In genomic region chr7:127932273-127933031, GRCm38 (mm10) we compare ENCODE assay signal across 9 mouse cellular contexts. TPM values are rescaled to one million over a fixed set of nuclear protein-coding genes. Genes with fewer than 3 reads are reported as not detected.
DNase-seq lines count a peak whose midpoint lies in the region; ATAC-seq and TF ChIP-seq lines count a peak whose summit lies in the region.
"Had no signal": no experiment of that assay in that cellular context is flagged by ENCODE, and none has a peak within 500 bp of the region (broad histone marks: within the 10 kb centered on the region; RNA-seq: fewer than 3 reads in every experiment).

No protein-coding gene starts in this region.

- no peak overlapping the region for H3K27ac ChIP-seq in midbrain, embryonic 11.5 days (ENCODE audit: low read depth, low read length)
- no peak overlapping the region for H3K27ac ChIP-seq in midbrain, embryonic 16.5 days (ENCODE audit: low read length)
- peak overlapping the region; percentile 39 for H3K27ac ChIP-seq in intestine, embryonic 14.5 days (ENCODE audit: low read depth)
- H3K27ac ChIP-seq in liver, embryonic 13.5 days, result peak overlapping the region; percentile 51
- peak overlapping the region; percentile 95 for H3K27ac ChIP-seq in stomach, postnatal 0 days (replicated peaks)
- H3K27ac ChIP-seq: hindbrain, embryonic 12.5 days had no signal

- H3K9ac ChIP-seq in midbrain, embryonic 11.5 days (ENCODE audit: low read length), result no peak overlapping the region
- no peak overlapping the region for H3K9ac ChIP-seq in midbrain, embryonic 16.5 days (ENCODE audit: low read depth, low read length)
- no peak overlapping the region; the same call in 1 of the 2 replicates for H3K9ac ChIP-seq in intestine, embryonic 14.5 days (ENCODE audit: low read length)
- H3K9ac ChIP-seq in liver, embryonic 13.5 days, result no peak overlapping the region
- no peak overlapping the region for H3K9ac ChIP-seq in stomach, postnatal 0 days (ENCODE audit: low read length)
- H3K9ac ChIP-seq: hindbrain, embryonic 12.5 days had no signal

- intact Hi-C loops in left cerebral cortex, postnatal 4 days (cut with DNase I), result no loop called here

- peak; percentile 85 for DNase-seq in midbrain, embryonic 11.5 days (ENCODE audit: low spot score, missing footprints)
- DNase-seq in intestine, embryonic 14.5 days (ENCODE audit: low spot score), result peak; percentile 67
- no peak for DNase-seq in liver, embryonic 13.5 days
- peak; percentile 81 for DNase-seq in stomach, postnatal 0 days (ENCODE audit: low spot score)
- DNase-seq in right cerebral cortex, postnatal 36 days (ENCODE audit: low spot score in 2 of 2), result no peak
- no peak for DNase-seq in left cerebral cortex, postnatal 4 days
- DNase-seq in adipocyte (ENCODE audit: low spot score), result no peak

- no peak overlapping the region for H3K4me3 ChIP-seq in midbrain, embryonic 11.5 days (ENCODE audit: low read depth, low read length)
- H3K4me3 ChIP-seq in midbrain, embryonic 16.5 days (ENCODE audit: low read depth, low read length), result no peak overlapping the region
- no peak overlapping the region for H3K4me3 ChIP-seq in intestine, embryonic 14.5 days (ENCODE audit: low read depth, low read length)
- no peak overlapping the region for H3K4me3 ChIP-seq in liver, embryonic 13.5 days (replicated peaks)
- H3K4me3 ChIP-seq in stomach, postnatal 0 days (ENCODE audit: low read depth, low read length), result no peak overlapping the region
- H3K4me3 ChIP-seq: hindbrain, embryonic 12.5 days had no signal

- no peak overlapping the region for H3K4me2 ChIP-seq in midbrain, embryonic 11.5 days
- no peak overlapping the region for H3K4me2 ChIP-seq in midbrain, embryonic 16.5 days (ENCODE audit: low read length)
- H3K4me2 ChIP-seq in intestine, embryonic 14.5 days (ENCODE audit: low read length), result no peak overlapping the region
- peak overlapping the region; percentile 24; the same call in 1 of the 2 replicates for H3K4me2 ChIP-seq in liver, embryonic 13.5 days
- H3K4me2 ChIP-seq in stomach, postnatal 0 days (replicated peaks; ENCODE audit: low read depth), result no peak overlapping the region; the same call in 1 of the 2 replicates
- H3K4me2 ChIP-seq: hindbrain, embryonic 12.5 days had no signal

- H3K4me1 ChIP-seq in midbrain, embryonic 11.5 days (ENCODE audit: control insufficient read depth, insufficient read depth, low read length), result peaks cover 19% of the 10 kb centered on the region
- peaks cover 10% of the 10 kb centered on the region for H3K4me1 ChIP-seq in midbrain, embryonic 16.5 days (ENCODE audit: control insufficient read depth, insufficient read depth, low read length)
- peaks cover 9% of the 10 kb centered on the region for H3K4me1 ChIP-seq in intestine, embryonic 14.5 days (replicated peaks; ENCODE audit: control insufficient read depth, insufficient read depth, low read length)
- H3K4me1 ChIP-seq in liver, embryonic 13.5 days (replicated peaks), result peaks cover 70% of the 10 kb centered on the region
- peaks cover 5% of the 10 kb centered on the region for H3K4me1 ChIP-seq in stomach, postnatal 0 days (replicated peaks; ENCODE audit: control insufficient read depth, insufficient read depth)

- peaks cover 11% of the 10 kb centered on the region; the same call in 1 of the 2 replicates for H3K27me3 ChIP-seq in midbrain, embryonic 11.5 days (ENCODE audit: control insufficient read depth, insufficient read depth, low read length)
- peaks cover 26% of the 10 kb centered on the region for H3K27me3 ChIP-seq in midbrain, embryonic 16.5 days (ENCODE audit: control insufficient read depth, insufficient read depth, low read depth, low read length)
- peaks cover 6% of the 10 kb centered on the region; the same call in 1 of the 2 replicates for H3K27me3 ChIP-seq in intestine, embryonic 14.5 days (replicated peaks; ENCODE audit: control insufficient read depth, insufficient read depth, low read length)
- no peaks in the 10 kb centered on the region; the same call in 1 of the 2 replicates for H3K27me3 ChIP-seq in liver, embryonic 13.5 days
- H3K27me3 ChIP-seq in stomach, postnatal 0 days (ENCODE audit: control insufficient read depth, insufficient read depth, low read length), result no peaks in the 10 kb centered on the region

- no peak for ATAC-seq in midbrain, embryonic 11.5 days (ENCODE audit: low FRiP score)
- no peak for ATAC-seq in midbrain, embryonic 16.5 days
- no peak for ATAC-seq in intestine, embryonic 14.5 days (replicated peaks; ENCODE audit: low FRiP score, low TSS enrichment, low read depth)
- ATAC-seq in liver, embryonic 13.5 days (ENCODE audit: low read depth), result no peak
- ATAC-seq in stomach, postnatal 0 days (ENCODE audit: low FRiP score, low TSS enrichment), result peak; percentile 19; the same call in 1 of the 2 replicates

- H3K9me3 ChIP-seq in midbrain, embryonic 11.5 days (ENCODE audit: control insufficient read depth, low read length), result no peaks in the 10 kb centered on the region
- H3K9me3 ChIP-seq in midbrain, embryonic 16.5 days (replicated peaks; ENCODE audit: control insufficient read depth, low read length, poor library complexity, severe bottlenecking), result no peaks in the 10 kb centered on the region
- no peaks in the 10 kb centered on the region for H3K9me3 ChIP-seq in intestine, embryonic 14.5 days (ENCODE audit: control insufficient read depth, low read length)
- no peaks in the 10 kb centered on the region for H3K9me3 ChIP-seq in liver, embryonic 13.5 days (replicated peaks)
- no peaks in the 10 kb centered on the region for H3K9me3 ChIP-seq in stomach, postnatal 0 days (ENCODE audit: control insufficient read depth, low read length)
- H3K9me3 ChIP-seq: hindbrain, embryonic 12.5 days had no signal

- 12% methylated on average over 13 of the region's 13 CpGs for WGBS in midbrain, embryonic 11.5 days
- WGBS in midbrain, embryonic 16.5 days, result 16% methylated on average over 13 of the region's 13 CpGs
- WGBS in intestine, embryonic 14.5 days, result 17% methylated on average over 13 of the region's 13 CpGs
- WGBS in liver, embryonic 13.5 days (ENCODE audit: insufficient replicate concordance), result 44% methylated on average over 13 of the region's 13 CpGs
- 24% methylated on average over 13 of the region's 13 CpGs for WGBS in stomach, postnatal 0 days

- TF ChIP-seq EP300 in stomach, postnatal 0 days (optimal IDR thresholded peaks at IDR 0.05), result no peak

- no peaks in the 10 kb centered on the region for H3K36me3 ChIP-seq in midbrain, embryonic 11.5 days (ENCODE audit: control insufficient read depth, insufficient read depth, low read length)
- no peaks in the 10 kb centered on the region for H3K36me3 ChIP-seq in midbrain, embryonic 16.5 days (ENCODE audit: control insufficient read depth, insufficient read depth, low read length)
- no peaks in the 10 kb centered on the region; the same call in 1 of the 2 replicates for H3K36me3 ChIP-seq in intestine, embryonic 14.5 days (ENCODE audit: control insufficient read depth, insufficient read depth, low read length)
- no peaks in the 10 kb centered on the region for H3K36me3 ChIP-seq in liver, embryonic 13.5 days
- H3K36me3 ChIP-seq in stomach, postnatal 0 days (ENCODE audit: control insufficient read depth, insufficient read depth, low read length), result no peaks in the 10 kb centered on the region
- H3K36me3 ChIP-seq: hindbrain, embryonic 12.5 days had no signal

- peak; percentile 37; the same call in 1 of the 2 replicates for TF ChIP-seq CTCF in stomach, postnatal 0 days (IDR thresholded peaks at IDR 0.05; ENCODE audit: low read depth)

RNA-seq across cellular contexts. Expression of gene Prss8, which starts 2.5 kb away (rescaled TPM):
- 0.78 and 0.86 TPM in 2 replicates for polyA plus RNA-seq in midbrain, embryonic 11.5 days (2014; fragmentation: Nextera tagmentation; extraction: Ambion mirVana)
- 0.20 and 0.27 TPM in 2 replicates for polyA plus RNA-seq in midbrain, embryonic 16.5 days (2015; fragmentation: Nextera tagmentation; extraction: Ambion mirVana)
- polyA plus RNA-seq in intestine, embryonic 14.5 days (2014; fragmentation: Nextera tagmentation; extraction: Ambion mirVana), result 39.8 and 41.6 TPM in 2 replicates
- polyA plus RNA-seq in liver, embryonic 13.5 days (2015; fragmentation: Nextera tagmentation; extraction: Ambion mirVana), result 5.8 and 6.4 TPM in 2 replicates
- polyA plus RNA-seq in stomach, postnatal 0 days (2015; fragmentation: Nextera tagmentation; extraction: Ambion mirVana), result 77.4 and 85.3 TPM in 2 replicates
- 1 to 10 TPM in 1 of 2 experiments, under 1 TPM in 1; 0.54 to 1.6 TPM for total RNA-seq in left cerebral cortex, postnatal 4 days (2021)

RNA-seq across cellular contexts. Expression of gene Prss36, which starts 14.1 kb away (rescaled TPM):
- 9.4 and 9.6 TPM in 2 replicates for polyA plus RNA-seq in midbrain, embryonic 11.5 days (2014; fragmentation: Nextera tagmentation; extraction: Ambion mirVana)
- 12.2 and 13.4 TPM in 2 replicates for polyA plus RNA-seq in midbrain, embryonic 16.5 days (2015; fragmentation: Nextera tagmentation; extraction: Ambion mirVana)
- polyA plus RNA-seq in intestine, embryonic 14.5 days (2014; fragmentation: Nextera tagmentation; extraction: Ambion mirVana), result 8.6 and 11.0 TPM in 2 replicates
- 4.0 and 4.1 TPM in 2 replicates for polyA plus RNA-seq in liver, embryonic 13.5 days (2015; fragmentation: Nextera tagmentation; extraction: Ambion mirVana)
- polyA plus RNA-seq in stomach, postnatal 0 days (2015; fragmentation: Nextera tagmentation; extraction: Ambion mirVana), result 9.1 and 9.7 TPM in 2 replicates
- 10 to 100 TPM; 13.5 to 15.5 TPM for total RNA-seq in left cerebral cortex, postnatal 4 days (2021)

RNA-seq across cellular contexts. Expression of gene Kat8, which starts 20.1 kb away (rescaled TPM):
- 54.6 and 57.1 TPM in 2 replicates for polyA plus RNA-seq in midbrain, embryonic 11.5 days (2014; fragmentation: Nextera tagmentation; extraction: Ambion mirVana)
- polyA plus RNA-seq in midbrain, embryonic 16.5 days (2015; fragmentation: Nextera tagmentation; extraction: Ambion mirVana), result 46.9 and 48.3 TPM in 2 replicates
- 37.9 and 41.9 TPM in 2 replicates for polyA plus RNA-seq in intestine, embryonic 14.5 days (2014; fragmentation: Nextera tagmentation; extraction: Ambion mirVana)
- 20.5 and 22.7 TPM in 2 replicates for polyA plus RNA-seq in liver, embryonic 13.5 days (2015; fragmentation: Nextera tagmentation; extraction: Ambion mirVana)
- 15.1 and 16.6 TPM in 2 replicates for polyA plus RNA-seq in stomach, postnatal 0 days (2015; fragmentation: Nextera tagmentation; extraction: Ambion mirVana)
- 10 to 100 TPM; 28.1 to 31.1 TPM for total RNA-seq in left cerebral cortex, postnatal 4 days (2021)

RNA-seq across cellular contexts. Expression of gene Bckdk, which starts 28.6 kb away (rescaled TPM):
- 96.5 and 107 TPM in 2 replicates for polyA plus RNA-seq in midbrain, embryonic 11.5 days (2014; fragmentation: Nextera tagmentation; extraction: Ambion mirVana)
- 61.3 and 67.1 TPM in 2 replicates for polyA plus RNA-seq in midbrain, embryonic 16.5 days (2015; fragmentation: Nextera tagmentation; extraction: Ambion mirVana)
- 188 and 189 TPM in 2 replicates for polyA plus RNA-seq in intestine, embryonic 14.5 days (2014; fragmentation: Nextera tagmentation; extraction: Ambion mirVana)
- 64.4 and 70.0 TPM in 2 replicates for polyA plus RNA-seq in liver, embryonic 13.5 days (2015; fragmentation: Nextera tagmentation; extraction: Ambion mirVana)
- polyA plus RNA-seq in stomach, postnatal 0 days (2015; fragmentation: Nextera tagmentation; extraction: Ambion mirVana), result 102 and 106 TPM in 2 replicates
- 10 to 100 TPM; 39.2 to 43.5 TPM for total RNA-seq in left cerebral cortex, postnatal 4 days (2021)

RNA-seq across cellular contexts. Expression of gene Fus, which starts 34.8 kb away (rescaled TPM):
- 51.6 and 54.4 TPM in 2 replicates for polyA plus RNA-seq in midbrain, embryonic 11.5 days (2014; fragmentation: Nextera tagmentation; extraction: Ambion mirVana)
- 283 and 325 TPM in 2 replicates for polyA plus RNA-seq in midbrain, embryonic 16.5 days (2015; fragmentation: Nextera tagmentation; extraction: Ambion mirVana)
- 52.5 and 59.5 TPM in 2 replicates for polyA plus RNA-seq in intestine, embryonic 14.5 days (2014; fragmentation: Nextera tagmentation; extraction: Ambion mirVana)
- 160 and 170 TPM in 2 replicates for polyA plus RNA-seq in liver, embryonic 13.5 days (2015; fragmentation: Nextera tagmentation; extraction: Ambion mirVana)
- polyA plus RNA-seq in stomach, postnatal 0 days (2015; fragmentation: Nextera tagmentation; extraction: Ambion mirVana), result 124 and 130 TPM in 2 replicates
- total RNA-seq in left cerebral cortex, postnatal 4 days (2021), result 100 to 1,000 TPM; 504 to 524 TPM

Comparison
In these comparisons a context has a peak if more than half of its experiments do, and no peak if none do; other contexts are left out.
1. DNase-seq: peak in midbrain, embryonic 11.5 days (single experiment), intestine, embryonic 14.5 days (single experiment) and stomach, postnatal 0 days (single experiment); none in liver, embryonic 13.5 days (single experiment), right cerebral cortex, postnatal 36 days (0 of 2), left cerebral cortex, postnatal 4 days (single experiment) and adipocyte (single experiment).
2. H3K27ac ChIP-seq: peak in intestine, embryonic 14.5 days (single experiment), liver, embryonic 13.5 days (single experiment) and stomach, postnatal 0 days (single experiment); none in midbrain, embryonic 11.5 days (single experiment) and midbrain, embryonic 16.5 days (single experiment).